Mouse (Mus musculus) ES-E14 (cell line): Measurements from ENCODE around the gene Bclaf1. TPM values are rescaled to one million over a fixed set of nuclear protein-coding genes. Genes with fewer than 3 reads are reported as not detected.

Experiments
- DNase-seq: peaks from one replicate; pipeline ENCODE4 v3.0.0-alpha.2; 2013; ENCODE audit warnings: low read depth, low spot score
- H3K27ac ChIP-seq: 2 replicates; pipeline ENCODE4 v1.5.1; 2012; ENCODE audit warnings: low read depth, mild to moderate bottlenecking, low read length, moderate library complexity, mixed read lengths; ENCODE audit not compliant: poor library complexity, insufficient read depth, severe bottlenecking
- H3K36me3 ChIP-seq: 2 replicates; pipeline ENCODE4 v1.6.1; 2012; ENCODE audit warnings: mild to moderate bottlenecking, low read length, moderate library complexity, mixed read lengths; ENCODE audit not compliant: control insufficient read depth, poor library complexity, insufficient read depth, severe bottlenecking
- H3K4me1 ChIP-seq, 2 experiments: fragments of 150-350 bp in 1 of 2; sonication (generic) in 1 of 2; 2 replicates each; pipeline ENCODE4 v1.6.1; 2012; ENCODE audit warnings: low read length in 2 of 2, mild to moderate bottlenecking in 1 of 2, mixed read lengths in 1 of 2; ENCODE audit not compliant: control insufficient read depth in 2 of 2, insufficient read depth in 2 of 2, poor library complexity in 1 of 2
- H3K4me3 ChIP-seq, 2 experiments: fragments of 150-350 bp in 1 of 2; sonication (generic) in 1 of 2; 2 replicates each; pipeline ENCODE4 v1.5.1; 2012; ENCODE audit warnings: low read length in 2 of 2, low read depth in 1 of 2, mild to moderate bottlenecking in 1 of 2, mixed read lengths in 1 of 2; ENCODE audit not compliant: insufficient read depth in 1 of 2, poor library complexity in 1 of 2, severe bottlenecking in 1 of 2
- H3K9ac ChIP-seq: 2 replicates; pipeline ENCODE4 v1.6.1; 2012; ENCODE audit warnings: low read depth, mild to moderate bottlenecking, low read length, mixed read lengths; ENCODE audit not compliant: poor library complexity, insufficient read depth, severe bottlenecking
- H3K9me3 ChIP-seq: fragments of 150-350 bp; sonication (generic); 2 replicates; pipeline ENCODE4 v1.6.1; 2012; ENCODE audit warnings: low read depth, mild to moderate bottlenecking, low read length; ENCODE audit not compliant: control insufficient read depth, insufficient read depth
- CHD2 ChIP-seq: IDR thresholded peaks from 2 replicates; pipeline ENCODE4 v1.6.1; 2014; ENCODE audit warnings: mild to moderate bottlenecking, low read depth, low read length, inconsistent platforms
- HCFC1 ChIP-seq: IDR thresholded peaks from 2 replicates; pipeline ENCODE4 v1.6.1; 2012; ENCODE audit warnings: low read length, inconsistent platforms, borderline replicate concordance; ENCODE audit not compliant: insufficient read depth
- MAFK ChIP-seq: IDR thresholded peaks from 2 replicates; pipeline ENCODE4 v1.6.1; 2014; ENCODE audit warnings: mild to moderate bottlenecking, low read depth, low read length, inconsistent platforms; ENCODE audit not compliant: insufficient read depth
- ZC3H11A ChIP-seq: IDR thresholded peaks from 2 replicates; pipeline ENCODE4 v1.6.1; 2012; ENCODE audit warnings: low read depth, mild to moderate bottlenecking, inconsistent platforms, low read length, borderline replicate concordance
- ZNF384 ChIP-seq: IDR thresholded peaks from 2 replicates; pipeline ENCODE4 v1.6.1; 2012; ENCODE audit warnings: low read depth, low read length, inconsistent platforms
- in situ Hi-C, 2 experiments: fragments of 600-800 bp; cut with MboI; formaldehyde crosslinking; loops; one replicate each; pipeline ENCODE4 v1.15.1; 2025; ENCODE audit warnings: low sequenced_read_pairs in 2 of 2, inconsistent platforms in 1 of 2; ENCODE audit not compliant: unreplicated experiment in 2 of 2
- total RNA-seq: library from RNA; depleted of rRNA; stranded (reverse); fragments of 300-350 nt; gene quantifications from 2 replicates; pipeline ENCODE4 v1.2.3, GENCODE M21; 2012; rRNA removed

The Bclaf1 gene
- total RNA-seq, 1 experiment: 174 TPM

DNA sequence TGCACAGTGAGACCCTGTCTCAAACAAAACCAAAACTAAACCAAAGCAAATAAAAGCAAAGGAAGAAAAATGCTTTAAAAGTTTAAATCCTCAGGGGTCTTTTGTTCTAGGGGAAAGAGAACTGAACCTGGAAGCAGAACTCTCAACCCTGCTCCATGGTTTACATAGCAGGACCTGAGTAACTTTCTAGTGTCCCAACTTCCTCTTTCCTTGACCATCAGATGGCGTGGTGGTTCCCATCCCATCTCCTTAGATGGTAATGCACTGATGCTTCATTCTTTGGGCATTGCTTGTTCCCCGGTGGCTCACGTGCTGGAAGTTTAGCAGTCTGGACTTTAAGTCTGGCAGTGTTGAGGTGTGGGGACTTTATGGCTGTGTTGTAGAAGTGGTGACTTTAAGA, 69.1 kb downstream of the Bclaf1 start:
- Histone ChIP-seq H3K4me1 (no peaks in the 10 kb centered on the region), H3K27ac (no peak overlapping the region), H3K4me3 (no peak overlapping the region), H3K9ac (no peak overlapping the region), H3K36me3 (no peaks in the 10 kb centered on the region), H3K9me3 (no peaks in the 10 kb centered on the region)
- no peak for DNase-seq
- in situ Hi-C loops: loop anchor here in 1 of 2 experiments (25.0 kb wide), 1 partner anchor 556 kb away; no protein-coding TSS in a partner anchor
- TF ChIP-seq HCFC1: no peak
- no peak for TF ChIP-seq MAFK

DNA sequence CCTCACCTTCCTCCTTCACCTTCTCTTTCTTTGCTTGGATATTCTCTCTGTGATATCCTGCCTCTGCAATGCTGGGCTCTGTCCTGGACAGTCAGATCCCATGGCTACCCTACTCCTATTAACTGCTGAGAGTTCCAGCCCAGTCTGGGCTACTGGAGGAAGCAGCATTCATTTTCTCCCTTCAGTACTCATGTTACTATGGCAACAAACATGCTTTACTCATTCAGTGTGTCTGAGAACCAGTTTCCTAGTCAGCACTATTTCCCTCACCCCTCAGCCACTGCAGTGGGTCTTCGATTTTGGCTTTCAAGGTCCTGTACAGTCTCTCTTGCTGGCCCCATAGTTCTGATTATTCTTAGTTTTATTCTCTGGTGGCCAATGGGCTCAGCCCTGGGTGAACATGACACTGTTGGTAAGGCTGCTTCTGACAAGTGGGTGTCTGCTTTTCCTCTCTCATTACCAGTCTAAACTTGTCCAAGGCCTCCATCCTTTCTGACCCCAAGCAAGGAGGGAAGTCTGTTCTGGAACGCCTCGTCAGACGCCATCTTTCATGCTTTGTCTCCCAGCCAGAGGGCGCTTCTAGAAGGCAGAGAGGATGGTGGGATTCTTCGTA, 70.6 kb downstream of the Bclaf1 start:
- no peaks in the 10 kb centered on the region for H3K9me3 ChIP-seq
- H3K4me1 ChIP-seq: no peaks in the 10 kb centered on the region
- in situ Hi-C loops: loop anchor here in 1 of 2 experiments (25.0 kb wide), 1 partner anchor 554 kb away; no protein-coding TSS in a partner anchor
- no peak overlapping the region for H3K4me3 ChIP-seq
- TF ChIP-seq CHD2: no peak
- no peak for TF ChIP-seq ZC3H11A
- TF ChIP-seq HCFC1: no peak
- no peak for TF ChIP-seq MAFK
- TF ChIP-seq ZNF384: no peak
- H3K36me3 ChIP-seq: no peaks in the 10 kb centered on the region
- H3K9ac ChIP-seq: no peak overlapping the region
- no peak overlapping the region for H3K27ac ChIP-seq
- no peak for DNase-seq

DNA sequence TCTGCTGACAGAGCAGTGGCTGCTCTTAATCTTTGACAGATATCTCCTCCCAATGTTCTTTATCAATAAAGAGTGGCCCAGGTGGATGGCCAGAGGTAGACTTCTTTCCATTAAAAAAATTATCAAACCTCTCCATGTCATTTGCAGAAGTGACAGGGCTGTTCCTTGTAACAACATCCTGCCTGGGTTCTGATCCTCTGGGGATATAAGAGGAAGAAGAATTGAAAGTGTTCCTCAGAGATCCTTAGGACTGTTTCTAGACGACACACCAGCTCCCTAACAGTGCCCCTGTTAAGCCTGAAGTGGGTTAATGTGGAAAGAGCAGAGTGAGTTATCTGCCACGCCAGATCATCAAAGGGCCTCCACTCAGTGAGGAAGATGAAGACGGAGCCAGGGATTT, 78.3 kb downstream of the Bclaf1 start:
- Histone ChIP-seq H3K27ac (no peak overlapping the region), H3K9me3 (no peaks in the 10 kb centered on the region), H3K9ac (no peak overlapping the region), H3K4me3 (no peak overlapping the region), H3K4me1 (no peaks in the 10 kb centered on the region), H3K36me3 (no peaks in the 10 kb centered on the region)
- DNase-seq: no peak
- TF ChIP-seq HCFC1 (no peak), ZNF384 (no peak)
- in situ Hi-C loops: loop anchor here in 1 of 2 experiments (25.0 kb wide), 1 partner anchor 547 kb away; no protein-coding TSS in a partner anchor

Other genes with a start within 250 kb of the Bclaf1 start
- gene Map7, start 164.0 kb upstream of the Bclaf1 start, total RNA-seq: 35.2 and 49.6 TPM in 2 replicates
- gene Mtfr2, start 35.3 kb downstream of the Bclaf1 start, total RNA-seq: 18.3 and 19.6 TPM in 2 replicates